Mouse (Mus musculus): Measurements from ENCODE around the gene Eif6.
A peak's percentile ranks its signal among the peaks of the same experiment; 100 is the strongest.

DNA sequence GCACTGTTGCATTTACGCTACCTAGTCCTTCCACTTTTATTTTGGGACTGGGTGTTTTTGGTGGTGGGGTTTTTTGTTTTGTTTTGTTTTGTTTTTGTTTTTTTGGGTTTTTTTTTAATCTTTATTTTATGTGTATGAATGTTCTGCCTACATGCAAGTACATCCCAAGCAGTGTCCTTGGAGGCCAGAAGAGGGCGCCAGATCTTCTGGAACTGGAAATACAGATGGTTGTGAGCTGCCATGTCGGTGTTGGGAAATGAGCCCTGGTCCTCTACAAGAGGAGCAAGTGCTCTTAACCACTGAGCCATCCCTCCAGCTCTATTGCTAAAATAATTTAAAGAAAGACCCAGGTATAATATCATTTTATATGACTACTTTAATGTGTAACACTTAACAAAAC, 24.0 kb downstream of the Eif6 start:
- TF ChIP-seq POLR2A (IDR thresholded peaks at IDR 0.05; ENCODE audit: borderline replicate concordance, extremely low read depth, low read depth, low read length) (no peak), CTCF (IDR thresholded peaks at IDR 0.05; ENCODE audit: insufficient read depth, low read length) (peak; percentile 27)

All from lung, adult 2 months (tissue).